Mouse (Mus musculus) liver, embryonic 14 days (tissue): ENCODE data around the gene Olfr1295. TPM values are rescaled to one million over a fixed set of nuclear protein-coding genes. Genes with fewer than 3 reads are reported as not detected.

Experiments
- polyA plus RNA-seq: library from polyadenylated mRNA; depleted of rRNA; stranded (reverse); fragments of >200 nt; gene quantifications from 2 replicates; pipeline ENCODE4 v1.2.3, GENCODE M21; 2012; rRNA removed

Olfr1295 gene
- polyA plus RNA-seq = not detected in 2 replicates

GRCm38 (mm10) chr2:111569581-111569980, at the start of gene Olfr1295:
Olfr1295 (minus strand) TSS chr2:111569681.

GRCm38 (mm10) chr2:111540191-111540590, 29.3 kb downstream of the Olfr1295 start, which contains the start of gene Olfr1294:
Olfr1294 (minus strand) TSS chr2:111540291.

GRCm38 (mm10) chr2:111524903-111525302, 44.6 kb downstream of the Olfr1295 start, which contains the start of gene Olfr1293-ps:
Olfr1293-ps (plus strand) TSS chr2:111525203.

Other genes with a start within 250 kb of the Olfr1295 start
- gene Olfr1281, start 243.2 kb downstream of the Olfr1295 start, polyA plus RNA-seq = not detected in 2 replicates
- not detected in 2 replicates for gene Olfr1282, start 233.6 kb downstream of the Olfr1295 start, polyA plus RNA-seq
- not detected in 2 replicates for gene Olfr1283, start 202.9 kb downstream of the Olfr1295 start, polyA plus RNA-seq
- gene Olfr1284, start 194.2 kb downstream of the Olfr1295 start, polyA plus RNA-seq = not detected in 2 replicates
- gene Olfr1286, start 146.6 kb downstream of the Olfr1295 start, polyA plus RNA-seq = not detected in 2 replicates
- gene Olfr1287, start 120.5 kb downstream of the Olfr1295 start, polyA plus RNA-seq = not detected in 2 replicates
- gene Olfr1288, start 95.6 kb downstream of the Olfr1295 start, polyA plus RNA-seq = not detected in 2 replicates
- gene Olfr1289, start 88.9 kb downstream of the Olfr1295 start, polyA plus RNA-seq = not detected in 2 replicates
- not detected in 2 replicates for gene Olfr1290, start 75.9 kb downstream of the Olfr1295 start, polyA plus RNA-seq
- gene Olfr1291-ps1, start 72.5 kb downstream of the Olfr1295 start, polyA plus RNA-seq = not detected in 2 replicates
- not detected in 2 replicates for gene Olfr1293-ps, start 44.5 kb downstream of the Olfr1295 start, polyA plus RNA-seq
- not detected in 2 replicates for gene Olfr1294, start 29.4 kb downstream of the Olfr1295 start, polyA plus RNA-seq
- not detected in 2 replicates for gene Olfr1297, start 56.8 kb upstream of the Olfr1295 start, polyA plus RNA-seq
- not detected in 2 replicates for gene Olfr1298, start 79.5 kb upstream of the Olfr1295 start, polyA plus RNA-seq
- gene Olfr1299, start 91.7 kb upstream of the Olfr1295 start, polyA plus RNA-seq = not detected in 2 replicates
- not detected in 2 replicates for gene Olfr1301, start 181.3 kb upstream of the Olfr1295 start, polyA plus RNA-seq
- not detected in 2 replicates for gene Olfr1302, start 207.7 kb upstream of the Olfr1295 start, polyA plus RNA-seq